8 mouse cellular contexts compared by ENCODE assay signal in the genomic region with DNA sequence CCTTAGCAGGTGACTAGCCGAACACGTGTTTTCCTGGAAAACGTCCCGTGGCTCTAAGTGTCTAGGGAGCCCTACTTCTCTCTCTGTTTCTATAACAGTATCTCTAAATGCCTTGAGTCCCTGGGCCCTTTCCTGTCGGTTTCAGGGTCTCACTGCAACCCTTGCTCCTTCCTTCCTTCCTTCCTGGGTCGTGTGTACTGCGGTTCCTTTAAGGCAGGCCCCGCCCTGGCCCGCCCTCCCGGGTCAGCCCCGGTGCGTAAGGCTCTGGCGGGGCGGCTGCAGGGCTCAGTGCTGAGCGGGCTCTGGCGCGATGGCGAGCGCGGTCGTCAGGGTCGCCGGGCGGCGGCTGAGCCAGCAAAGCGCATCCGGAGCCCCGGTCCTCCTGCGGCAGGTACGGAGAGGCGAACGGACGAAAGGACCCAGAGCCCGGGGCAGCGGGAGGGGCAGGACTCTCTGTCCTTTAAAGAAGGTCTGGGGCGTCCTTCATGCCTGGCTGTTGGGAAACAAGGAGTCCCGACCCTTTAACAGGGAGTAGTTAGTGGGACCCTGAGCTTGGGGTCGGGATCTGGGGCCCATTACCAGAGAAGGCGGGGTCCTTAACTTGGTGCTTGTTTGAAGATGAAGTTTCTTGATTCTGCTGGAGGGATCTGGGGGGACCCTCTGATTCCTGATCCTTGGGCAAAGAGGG. TPM values are rescaled to one million over a fixed set of nuclear protein-coding genes. Genes with fewer than 3 reads are reported as not detected.
DNase-seq lines count a peak whose midpoint lies in the region; ATAC-seq lines count a peak whose summit lies in the region.

No protein-coding gene starts in this region.

- 2% methylated on average over 39 of the region's 39 CpGs for WGBS in forebrain, embryonic 15.5 days

- H3K9ac ChIP-seq in forebrain, embryonic 15.5 days (replicated peaks), result peak overlapping the region; percentile 69

- ATAC-seq in forebrain, embryonic 15.5 days (replicated peaks), result peak; percentile 93

- peak overlapping the region; percentile 84 for H3K4me2 ChIP-seq in forebrain, embryonic 15.5 days (replicated peaks)

- H3K9me3 ChIP-seq in forebrain, embryonic 15.5 days, result no peaks in the 10 kb centered on the region

- H3K4me3 ChIP-seq in forebrain, embryonic 15.5 days, result peak overlapping the region; percentile 64

- no peaks in the 10 kb centered on the region for H3K27me3 ChIP-seq in forebrain, embryonic 15.5 days

- DNase-seq in MN1 (ENCODE audit: low spot score), result peak; percentile 70
- peak; percentile 80 to 83 for DNase-seq in cerebellum, adult 18-20 months
- peak; percentile 77 for DNase-seq in heart, postnatal 4 days
- DNase-seq in layer of hippocampus, postnatal 10 days (ENCODE audit: low spot score in 2 of 2), result peak; percentile 38 to 69
- peak; percentile 74 for DNase-seq in lung, postnatal 25 days (ENCODE audit: low spot score)
- peak; percentile 80 for DNase-seq in ovary, postnatal 36 days (ENCODE audit: low spot score)
- DNase-seq in thymus, postnatal 25 days, result peak; percentile 84

- peaks cover 20% of the 10 kb centered on the region for H3K4me1 ChIP-seq in forebrain, embryonic 15.5 days

- H3K27ac ChIP-seq in forebrain, embryonic 15.5 days (replicated peaks), result no peak overlapping the region

- H3K36me3 ChIP-seq in forebrain, embryonic 15.5 days, result no peaks in the 10 kb centered on the region

RNA-seq across cellular contexts. Expression of a gene that starts 6.3 kb away (rescaled TPM):
- polyA plus RNA-seq in forebrain, embryonic 15.5 days (2015; fragmentation: Nextera tagmentation; extraction: Ambion mirVana), result 11.6 and 11.7 TPM in 2 replicates
- total RNA-seq in heart, postnatal 4 days (2021), result under 1 TPM; 0.27 to 0.33 TPM
- 1 to 10 TPM; 8.2 to 8.7 TPM for total RNA-seq in layer of hippocampus, postnatal 10 days (2021)

RNA-seq across cellular contexts. Expression of a gene that starts 6.4 kb away (rescaled TPM):
- polyA plus RNA-seq in forebrain, embryonic 15.5 days (2015; fragmentation: Nextera tagmentation; extraction: Ambion mirVana), result 17.4 and 18.9 TPM in 2 replicates
- total RNA-seq in heart, postnatal 4 days (2021), result 10 to 100 TPM; 15.9 to 16.9 TPM
- 1 to 10 TPM; 7.7 to 8.7 TPM for total RNA-seq in layer of hippocampus, postnatal 10 days (2021)

RNA-seq across cellular contexts. Expression of a gene that starts 16.8 kb away (rescaled TPM):
- polyA plus RNA-seq in forebrain, embryonic 15.5 days (2015; fragmentation: Nextera tagmentation; extraction: Ambion mirVana), result not detected in 2 replicates
- total RNA-seq in heart, postnatal 4 days (2021), result under 1 TPM; 0.57 to 0.61 TPM
- total RNA-seq in layer of hippocampus, postnatal 10 days (2021), result under 1 TPM; 0.37 to 0.60 TPM

RNA-seq across cellular contexts. Expression of a gene that starts 42.6 kb away (rescaled TPM):
- polyA plus RNA-seq in forebrain, embryonic 15.5 days (2015; fragmentation: Nextera tagmentation; extraction: Ambion mirVana), result 0.18 and 0.23 TPM in 2 replicates
- not detected for total RNA-seq in heart, postnatal 4 days (2021)
- total RNA-seq in layer of hippocampus, postnatal 10 days (2021), result under 1 TPM; 0.20 to 0.64 TPM

RNA-seq across cellular contexts. Expression of a gene that starts 47.7 kb away (rescaled TPM):
- 69.8 and 79.5 TPM in 2 replicates for polyA plus RNA-seq in forebrain, embryonic 15.5 days (2015; fragmentation: Nextera tagmentation; extraction: Ambion mirVana)
- 10 to 100 TPM; 42.0 to 43.9 TPM for total RNA-seq in heart, postnatal 4 days (2021)
- 10 to 100 TPM; 37.8 to 39.7 TPM for total RNA-seq in layer of hippocampus, postnatal 10 days (2021)

Comparison
In these comparisons a context has a peak if more than half of its experiments do, and no peak if none do; other contexts are left out.
1. RNA of a gene that starts 6.3 kb away (total RNA-seq): 8.2 to 8.7 TPM in layer of hippocampus, postnatal 10 days; 0.27 to 0.33 TPM in heart, postnatal 4 days; every median in the first group is over 4 times any median in the second.
2. Peak in every context shown above with its lines, with median percentiles within 50 percentile points of each other: DNase-seq.